ENCODE assay signal across 8 mouse cellular contexts in genomic region chr11:98964616-98965415, GRCm38 (mm10). TPM values are rescaled to one million over a fixed set of nuclear protein-coding genes. Genes with fewer than 3 reads are reported as not detected.
A peak's percentile ranks its signal among the peaks of the same experiment; 100 is the strongest.
DNase-seq lines count a peak whose midpoint lies in the region; ATAC-seq and TF ChIP-seq lines count a peak whose summit lies in the region.

No protein-coding gene starts in this region.

- no peak for ATAC-seq in embryonic facial prominence, embryonic 15.5 days (ENCODE audit: insufficient number of reproducible peaks, low FRiP score, low TSS enrichment, low read depth)
- no peak for ATAC-seq in liver, embryonic 12.5 days
- no peak for ATAC-seq in stomach, postnatal 0 days (ENCODE audit: low FRiP score, low TSS enrichment)

- no peak overlapping the region for H3K9ac ChIP-seq in embryonic facial prominence, embryonic 15.5 days
- H3K9ac ChIP-seq in liver, embryonic 12.5 days: no peak overlapping the region
- peak overlapping the region; percentile 66 for H3K9ac ChIP-seq in stomach, postnatal 0 days (ENCODE audit: low read length)

- peak overlapping the region; percentile 89 for H3K27ac ChIP-seq in embryonic facial prominence, embryonic 15.5 days (replicated peaks)
- H3K27ac ChIP-seq in liver, embryonic 12.5 days: peak overlapping the region; percentile 70
- peak overlapping the region; percentile 93 for H3K27ac ChIP-seq in stomach, postnatal 0 days (replicated peaks)

- TF ChIP-seq CTCF in lung, adult 2 months (IDR thresholded peaks at IDR 0.05; ENCODE audit: insufficient read depth, low read length): no peak
- no peak for TF ChIP-seq CTCF in stomach, postnatal 0 days (IDR thresholded peaks at IDR 0.05; ENCODE audit: low read depth)

- H3K4me2 ChIP-seq in embryonic facial prominence, embryonic 15.5 days (replicated peaks): peak overlapping the region; percentile 95
- peak overlapping the region; percentile 100 for H3K4me2 ChIP-seq in liver, embryonic 12.5 days
- H3K4me2 ChIP-seq in stomach, postnatal 0 days (replicated peaks; ENCODE audit: low read depth): peak overlapping the region; percentile 99

- TF ChIP-seq EP300 in stomach, postnatal 0 days (optimal IDR thresholded peaks at IDR 0.05): no peak

- H3K9me3 ChIP-seq in embryonic facial prominence, embryonic 15.5 days (replicated peaks): no peaks in the 10 kb centered on the region
- no peaks in the 10 kb centered on the region for H3K9me3 ChIP-seq in liver, embryonic 12.5 days (replicated peaks)
- no peaks in the 10 kb centered on the region for H3K9me3 ChIP-seq in stomach, postnatal 0 days (ENCODE audit: control insufficient read depth, low read length)

- no peak overlapping the region for H3K4me3 ChIP-seq in lung, adult 2 months (replicated peaks; ENCODE audit: extremely low read depth, low read depth, low read length)
- H3K4me3 ChIP-seq in embryonic facial prominence, embryonic 15.5 days (replicated peaks): peak overlapping the region; percentile 6; the same call in 1 of the 2 replicates
- H3K4me3 ChIP-seq in liver, embryonic 12.5 days: 0 out of 2 replicates have a peak overlapping the region, but pooled peaks have one; percentile 3
- H3K4me3 ChIP-seq in stomach, postnatal 0 days (ENCODE audit: low read depth, low read length): peak overlapping the region; percentile 70

- 25% methylated on average over 15 of the region's 15 CpGs for WGBS in lung, adult 2 months
- WGBS in embryonic facial prominence, embryonic 15.5 days: 22% methylated on average over 15 of the region's 15 CpGs
- 40% methylated on average over 15 of the region's 15 CpGs for WGBS in liver, embryonic 12.5 days (ENCODE audit: insufficient replicate concordance)
- 23% methylated on average over 15 of the region's 15 CpGs for WGBS in stomach, postnatal 0 days

- peaks cover 52% of the 10 kb centered on the region for H3K4me1 ChIP-seq in lung, adult 2 months (ENCODE audit: control insufficient read depth, insufficient read depth, low read length)
- H3K4me1 ChIP-seq in embryonic facial prominence, embryonic 15.5 days: peaks cover 100% of the 10 kb centered on the region
- H3K4me1 ChIP-seq in liver, embryonic 12.5 days: peaks cover 94% of the 10 kb centered on the region
- peaks cover 37% of the 10 kb centered on the region for H3K4me1 ChIP-seq in stomach, postnatal 0 days (replicated peaks; ENCODE audit: control insufficient read depth, insufficient read depth)

- no peaks in the 10 kb centered on the region for H3K27me3 ChIP-seq in embryonic facial prominence, embryonic 15.5 days
- peaks cover 99% of the 10 kb centered on the region for H3K27me3 ChIP-seq in liver, embryonic 12.5 days (replicated peaks)
- H3K27me3 ChIP-seq in stomach, postnatal 0 days (ENCODE audit: control insufficient read depth, insufficient read depth, low read length): no peaks in the 10 kb centered on the region

- H3K36me3 ChIP-seq in embryonic facial prominence, embryonic 15.5 days: peaks cover 23% of the 10 kb centered on the region
- peaks cover 19% of the 10 kb centered on the region for H3K36me3 ChIP-seq in liver, embryonic 12.5 days
- H3K36me3 ChIP-seq in stomach, postnatal 0 days (ENCODE audit: control insufficient read depth, insufficient read depth, low read length): peaks cover 4% of the 10 kb centered on the region; the same call in 1 of the 2 replicates

- TF ChIP-seq POLR2A in lung, adult 2 months (IDR thresholded peaks at IDR 0.05; ENCODE audit: borderline replicate concordance, extremely low read depth, low read depth, low read length): no peak

- DNase-seq in lung, adult 2 months: peak; percentile 39
- DNase-seq in lung, postnatal 25 days (ENCODE audit: low spot score): no peak
- peak; percentile 63 for DNase-seq in heart, postnatal 4 days
- peak; percentile 81 for DNase-seq in stomach, postnatal 0 days (ENCODE audit: low spot score)
- DNase-seq in ovary, adult 18-20 months (ENCODE audit: low spot score): no peak
- no peak for DNase-seq in right cerebral cortex, postnatal 10 days (ENCODE audit: low spot score in 2 of 2)

RNA-seq across cellular contexts. Expression of gene Gjd3, which starts 18.0 kb away (rescaled TPM):
- polyA plus RNA-seq in lung, adult 2 months (2012; rRNA removed): 0.29 and 0.40 TPM in 2 replicates
- polyA plus RNA-seq in embryonic facial prominence, embryonic 15.5 days (2015; fragmentation: Nextera tagmentation; extraction: Ambion mirVana): 0.96 and 1.1 TPM in 2 replicates
- total RNA-seq in heart, postnatal 4 days (2021): 1 to 10 TPM; 2.0 to 2.5 TPM
- not detected in 2 replicates for polyA plus RNA-seq in liver, embryonic 12.5 days (2016; fragmentation: Nextera tagmentation; extraction: Ambion mirVana)
- polyA plus RNA-seq in stomach, postnatal 0 days (2015; fragmentation: Nextera tagmentation; extraction: Ambion mirVana): 1.9 and 2.1 TPM in 2 replicates

RNA-seq across cellular contexts. Expression of gene Rara, which starts 37.2 kb away (rescaled TPM):
- polyA plus RNA-seq in lung, adult 2 months (2012; rRNA removed): 59.0 and 62.2 TPM in 2 replicates
- polyA plus RNA-seq in embryonic facial prominence, embryonic 15.5 days (2015; fragmentation: Nextera tagmentation; extraction: Ambion mirVana): 50.0 and 53.5 TPM in 2 replicates
- total RNA-seq in heart, postnatal 4 days (2021): 10 to 100 TPM; 34.6 to 38.1 TPM
- polyA plus RNA-seq in liver, embryonic 12.5 days (2016; fragmentation: Nextera tagmentation; extraction: Ambion mirVana): 6.8 and 7.1 TPM in 2 replicates
- polyA plus RNA-seq in stomach, postnatal 0 days (2015; fragmentation: Nextera tagmentation; extraction: Ambion mirVana): 20.1 and 25.9 TPM in 2 replicates

RNA-seq across cellular contexts. Expression of gene Cdc6, which starts 57.2 kb away (rescaled TPM):
- 0.16 and 0.25 TPM in 2 replicates for polyA plus RNA-seq in lung, adult 2 months (2012; rRNA removed)
- polyA plus RNA-seq in embryonic facial prominence, embryonic 15.5 days (2015; fragmentation: Nextera tagmentation; extraction: Ambion mirVana): 22.6 and 22.7 TPM in 2 replicates
- total RNA-seq in heart, postnatal 4 days (2021): 10 to 100 TPM in 1 of 2 experiments, 1 to 10 TPM in 1; 9.8 to 10.2 TPM
- polyA plus RNA-seq in liver, embryonic 12.5 days (2016; fragmentation: Nextera tagmentation; extraction: Ambion mirVana): 86.5 and 89.9 TPM in 2 replicates
- polyA plus RNA-seq in stomach, postnatal 0 days (2015; fragmentation: Nextera tagmentation; extraction: Ambion mirVana): 6.6 and 7.0 TPM in 2 replicates

RNA-seq across cellular contexts. Expression of gene Top2a, which starts 59.2 kb away (rescaled TPM):
- polyA plus RNA-seq in lung, adult 2 months (2012; rRNA removed): 0.58 and 1.4 TPM in 2 replicates
- polyA plus RNA-seq in embryonic facial prominence, embryonic 15.5 days (2015; fragmentation: Nextera tagmentation; extraction: Ambion mirVana): 162 and 168 TPM in 2 replicates
- total RNA-seq in heart, postnatal 4 days (2021): 100 to 1,000 TPM; 174 to 191 TPM
- 249 and 261 TPM in 2 replicates for polyA plus RNA-seq in liver, embryonic 12.5 days (2016; fragmentation: Nextera tagmentation; extraction: Ambion mirVana)
- 31.6 and 44.5 TPM in 2 replicates for polyA plus RNA-seq in stomach, postnatal 0 days (2015; fragmentation: Nextera tagmentation; extraction: Ambion mirVana)

Comparison
In these comparisons a context has a peak if more than half of its experiments do, and no peak if none do; other contexts are left out.
1. DNase-seq: peak in lung, adult 2 months (single experiment), heart, postnatal 4 days (single experiment) and stomach, postnatal 0 days (single experiment); none in lung, postnatal 25 days (single experiment), ovary, adult 18-20 months (single experiment) and right cerebral cortex, postnatal 10 days (0 of 2).
2. Peak in every context shown above with its lines, with median percentiles within 50 percentile points of each other: H3K27ac ChIP-seq and H3K4me2 ChIP-seq.